Mouse (Mus musculus): Measurements from ENCODE around the gene Gtpbp8.

DNA sequence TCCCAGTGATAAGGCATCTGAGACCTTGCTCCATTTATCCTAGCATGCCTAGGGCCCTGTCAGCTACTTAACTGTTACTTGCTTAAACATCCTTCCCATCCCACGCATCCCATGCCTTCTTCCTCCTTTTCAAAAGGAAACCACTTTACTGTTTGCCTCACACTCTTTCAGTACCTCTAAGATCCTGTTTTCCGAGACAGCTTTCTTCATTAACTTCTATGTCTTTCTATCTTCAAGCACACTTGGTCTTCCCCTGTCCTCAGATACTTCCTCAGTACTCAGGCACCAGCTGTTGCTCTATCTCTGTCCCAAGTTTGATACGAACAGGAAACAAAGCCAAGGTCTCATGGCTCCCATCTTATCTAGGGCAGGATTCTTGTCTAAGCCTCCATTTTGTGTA is 27.5 kb upstream of the Gtpbp8 start:
- TF ChIP-seq CTCF (IDR thresholded peaks at IDR 0.05) (no peak), POLR2A (IDR thresholded peaks at IDR 0.05; ENCODE audit: insufficient read depth, low read depth, low read length) (no peak)
